Mouse (Mus musculus) hindbrain, postnatal 0 days (tissue): ENCODE measurements around the gene Sf3b2. TPM values are rescaled to one million over a fixed set of nuclear protein-coding genes. Genes with fewer than 3 reads are reported as not detected.
A peak's percentile ranks its signal among the peaks of the same experiment; 100 is the strongest.

ENCODE experiments used
- ATAC-seq: fragments of 200-750 bp; cut with Nextera tagmentation; 2 replicates; pipeline ENCODE4 v1.8.0; 2017; ENCODE audit warnings: mild to moderate bottlenecking, moderate TSS enrichment, moderate library complexity
- DNase-seq: peaks from one replicate; pipeline ENCODE4 v3.0.0-alpha.2; 2015; ENCODE audit warnings: low spot score
- H3K27ac ChIP-seq: fragments of 300-500 bp; sonication (generic); 2 replicates; pipeline ENCODE4 v1.5.1; 2014; ENCODE audit warnings: mild to moderate bottlenecking
- H3K27me3 ChIP-seq: fragments of 300-500 bp; sonication (generic); 2 replicates; pipeline ENCODE4 v1.6.1; 2014; ENCODE audit warnings: low read length, mixed read lengths; ENCODE audit not compliant: insufficient read depth
- H3K36me3 ChIP-seq: fragments of 300-500 bp; sonication (generic); 2 replicates; pipeline ENCODE4 v1.6.1; 2014; ENCODE audit warnings: low read length, mixed read lengths; ENCODE audit not compliant: insufficient read depth
- H3K4me1 ChIP-seq: fragments of 300-500 bp; sonication (generic); 2 replicates; pipeline ENCODE4 v1.6.1; 2014; ENCODE audit warnings: antibody characterized with exemption, low read length, mixed read lengths; ENCODE audit not compliant: insufficient read depth
- H3K4me2 ChIP-seq: fragments of 300-500 bp; sonication (generic); 2 replicates; pipeline ENCODE4 v1.6.1; 2014; ENCODE audit warnings: low read depth, mild to moderate bottlenecking, low read length, moderate library complexity, mixed read lengths
- H3K4me3 ChIP-seq: fragments of 300-500 bp; sonication (generic); 2 replicates; pipeline ENCODE4 v1.5.1; 2014; ENCODE audit warnings: low read length
- H3K9ac ChIP-seq: fragments of 300-500 bp; sonication (generic); replicated peaks from 2 replicates; pipeline ENCODE4 v1.6.1; 2014; ENCODE audit warnings: mild to moderate bottlenecking, low read length, moderate library complexity, mixed read lengths
- H3K9me3 ChIP-seq: fragments of 300-500 bp; sonication (generic); 2 replicates; pipeline ENCODE4 v1.6.1; 2016; ENCODE audit warnings: low read length, mixed read lengths
- CTCF ChIP-seq: IDR thresholded peaks from 2 replicates; pipeline ENCODE4 v1.5.1; 2016; ENCODE audit warnings: antibody characterized with exemption, control low read depth, low read depth
- WGBS: fragments of 180-500 bp; shearing (Covaris S2); extraction: QIAGEN DNeasy Blood & Tissue Kit; methylation state at CpG from one replicate; pipeline ENCODE4 v1.1.7; 2014; 5-methylcytosine and 5-hydroxymethylcytosine counted together
- polyA plus RNA-seq: library from polyadenylated mRNA; unstranded; fragments of >200 nt; fragmentation: Nextera tagmentation; extraction: Ambion mirVana; gene quantifications from 2 replicates; pipeline ENCODE4 v1.2.1, GENCODE M21; 2015
- total RNA-seq: library from RNA; depleted of rRNA; stranded (reverse); fragments of >200 nt; gene quantifications from 2 replicates; pipeline ENCODE4 v1.2.3, GENCODE M21; 2014

Gene Sf3b2
- total and polyA plus RNA-seq, 2 experiments from 2014 or later, result 266 to 322 TPM

- H3K27ac ChIP-seq, result peak within 1 kb of the TSS; percentile 77
- ATAC-seq, result peak; percentile 40
- 3% methylated on average over 32 of the region's 32 CpGs for WGBS
- H3K4me3 ChIP-seq, result peak within 1 kb of the TSS; percentile 50
- peak within 1 kb of the TSS; percentile 70 for H3K4me2 ChIP-seq
- no peaks in the 10 kb centered on the region for H3K9me3 ChIP-seq
- H3K4me1 ChIP-seq, result peaks cover 16% of the 10 kb centered on the region
- no peak for TF ChIP-seq CTCF
- H3K27me3 ChIP-seq, result no peaks in the 10 kb centered on the region
- peak; percentile 68 for DNase-seq
- peaks cover under 1% of the 10 kb centered on the region; the same call in 1 of the 2 replicates for H3K36me3 ChIP-seq
- H3K9ac ChIP-seq, result peak within 1 kb of the TSS; percentile 79
Observed at GRCm38 (mm10) chr19:5297903-5298800, 2.9 kb upstream of the Sf3b2 start, which contains the start of gene Gal3st3. Gene Gal3st3 (plus strand): TSS chr19:5298331.

- DNase-seq (no peak), ATAC-seq (no peak)
- Histone ChIP-seq H3K9ac (no peak overlapping the region), H3K4me1 (peaks cover 16% of the 10 kb centered on the region), H3K27ac (no peak overlapping the region), H3K36me3 (peaks cover 12% of the 10 kb centered on the region), H3K27me3 (no peaks in the 10 kb centered on the region), H3K9me3 (no peaks in the 10 kb centered on the region), H3K4me2 (no peak overlapping the region), H3K4me3 (no peak overlapping the region)
- 84% methylated on average over 5 of the region's 5 CpGs for WGBS
- no peak for TF ChIP-seq CTCF
Observed at GRCm38 (mm10) chr19:5296630-5297029, 1.4 kb upstream of the Sf3b2 start.

GRCm38 (mm10) chr19:5295736-5296075 lies 451 bp upstream of the Sf3b2 start:
- H3K4me1 ChIP-seq, result peaks cover 16% of the 10 kb centered on the region
- 6% methylated on average over 13 of the region's 13 CpGs for WGBS

GRCm38 (mm10) chr19:5278381-5278780 lies 16.9 kb downstream of the Sf3b2 start:
- H3K4me3 ChIP-seq, result no peak overlapping the region
- no peak for TF ChIP-seq CTCF
- DNase-seq (no peak), ATAC-seq (no peak)
- no peaks in the 10 kb centered on the region for H3K9me3 ChIP-seq
- H3K27me3 ChIP-seq, result no peaks in the 10 kb centered on the region
- H3K4me1 ChIP-seq, result no peaks in the 10 kb centered on the region
- 89% methylated on average over 8 of the region's 8 CpGs for WGBS
- peaks cover 53% of the 10 kb centered on the region for H3K36me3 ChIP-seq
- no peak overlapping the region for H3K27ac ChIP-seq
- H3K9ac ChIP-seq, result no peak overlapping the region
- no peak overlapping the region for H3K4me2 ChIP-seq

More at GRCm38 (mm10) chr19:5295736-5296075, 451 bp upstream of the Sf3b2 start:
- peak overlapping the region; percentile 95 for H3K4me3 ChIP-seq
- no peak for DNase-seq
- no peaks in the 10 kb centered on the region for H3K27me3 ChIP-seq
- peak overlapping the region; percentile 81 for H3K4me2 ChIP-seq
- H3K9ac ChIP-seq, result peak overlapping the region; percentile 55
- ATAC-seq, result peak; percentile 49
- peaks cover 16% of the 10 kb centered on the region for H3K36me3 ChIP-seq
- peak overlapping the region; percentile 91 for H3K27ac ChIP-seq
- no peak for TF ChIP-seq CTCF
- no peaks in the 10 kb centered on the region for H3K9me3 ChIP-seq

- no peak overlapping the region for H3K4me3 ChIP-seq
- no peaks in the 10 kb centered on the region for H3K4me1 ChIP-seq
- H3K27me3 ChIP-seq, result no peaks in the 10 kb centered on the region
- no peak overlapping the region for H3K4me2 ChIP-seq
- no peaks in the 10 kb centered on the region for H3K9me3 ChIP-seq
- ATAC-seq (no peak), DNase-seq (peak; percentile 15)
- 86% methylated on average over 3 of the region's 3 CpGs for WGBS
- no peak overlapping the region for H3K27ac ChIP-seq
- peaks cover 43% of the 10 kb centered on the region for H3K36me3 ChIP-seq
- no peak overlapping the region for H3K9ac ChIP-seq
- peak; percentile 38 for TF ChIP-seq CTCF
Observed at GRCm38 (mm10) chr19:5277140-5277539, 18.1 kb downstream of the Sf3b2 start.

GRCm38 (mm10) chr19:5276531-5276930 lies 18.7 kb downstream of the Sf3b2 start:
- Histone ChIP-seq H3K27me3 (no peaks in the 10 kb centered on the region), H3K4me3 (no peak overlapping the region), H3K9me3 (no peaks in the 10 kb centered on the region), H3K9ac (no peak overlapping the region), H3K36me3 (peaks cover 42% of the 10 kb centered on the region), H3K27ac (no peak overlapping the region), H3K4me1 (peaks cover 5% of the 10 kb centered on the region), H3K4me2 (no peak overlapping the region)
- no peak for ATAC-seq
- peak; percentile 2; the same call in 1 of the 2 replicates for TF ChIP-seq CTCF
- WGBS, result 92% methylated on average over 2 of the region's 2 CpGs
- DNase-seq, result no peak

- Histone ChIP-seq H3K36me3 (peaks cover 35% of the 10 kb centered on the region), H3K4me2 (no peak overlapping the region), H3K9me3 (no peaks in the 10 kb centered on the region), H3K4me3 (no peak overlapping the region), H3K27me3 (no peaks in the 10 kb centered on the region), H3K9ac (no peak overlapping the region), H3K4me1 (peaks cover 11% of the 10 kb centered on the region), H3K27ac (no peak overlapping the region)
- ATAC-seq (no peak), DNase-seq (no peak)
- whole genome bisulfite sequencing, result 95% methylated on average over 5 of the region's 5 CpGs
- no peak for TF ChIP-seq CTCF
Observed at GRCm38 (mm10) chr19:5275736-5276135, 19.5 kb downstream of the Sf3b2 start.
